Mouse (Mus musculus) liver, postnatal 0 days (tissue): ENCODE data around the gene Bcl2l13.
"Not testable (repeated sequence)": the region's sequence is repeated elsewhere in the genome, so short reads cannot be mapped to it uniquely, and the experiment has no call there.

Experiments
- CTCF ChIP-seq: sonication (generic); IDR thresholded peaks from 2 replicates; pipeline ENCODE4 v1.5.1; 2016; ENCODE audit warnings: antibody characterized with exemption, low read depth
- EP300 ChIP-seq: IDR thresholded peaks from 2 replicates; pipeline ENCODE4 v1.6.1; 2016; ENCODE audit warnings: antibody characterized with exemption, low read depth, mild to moderate bottlenecking

DNA sequence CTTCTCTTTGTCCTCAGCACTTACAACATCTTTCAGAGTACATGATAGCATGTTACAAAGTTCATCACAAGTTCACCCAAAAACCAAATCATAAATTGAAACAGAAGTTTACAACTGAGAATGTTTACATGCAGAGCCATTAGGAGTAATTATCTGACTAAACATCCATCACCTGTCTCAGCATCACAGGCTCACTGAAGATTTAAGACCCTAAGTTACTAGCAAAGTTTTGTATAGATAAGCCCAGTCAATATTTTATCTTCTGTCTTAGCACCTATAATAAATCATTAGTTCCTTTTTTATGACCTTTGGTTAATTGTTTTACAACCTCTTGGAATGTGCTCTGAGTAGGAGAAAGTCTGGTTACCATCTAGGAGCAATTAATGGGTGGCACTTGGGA, 14.7 kb downstream of the Bcl2l13 start:
- TF ChIP-seq CTCF, EP300: not testable (repeated sequence)
